ENCODE assay signal across 8 mouse cellular contexts in the genomic region with DNA sequence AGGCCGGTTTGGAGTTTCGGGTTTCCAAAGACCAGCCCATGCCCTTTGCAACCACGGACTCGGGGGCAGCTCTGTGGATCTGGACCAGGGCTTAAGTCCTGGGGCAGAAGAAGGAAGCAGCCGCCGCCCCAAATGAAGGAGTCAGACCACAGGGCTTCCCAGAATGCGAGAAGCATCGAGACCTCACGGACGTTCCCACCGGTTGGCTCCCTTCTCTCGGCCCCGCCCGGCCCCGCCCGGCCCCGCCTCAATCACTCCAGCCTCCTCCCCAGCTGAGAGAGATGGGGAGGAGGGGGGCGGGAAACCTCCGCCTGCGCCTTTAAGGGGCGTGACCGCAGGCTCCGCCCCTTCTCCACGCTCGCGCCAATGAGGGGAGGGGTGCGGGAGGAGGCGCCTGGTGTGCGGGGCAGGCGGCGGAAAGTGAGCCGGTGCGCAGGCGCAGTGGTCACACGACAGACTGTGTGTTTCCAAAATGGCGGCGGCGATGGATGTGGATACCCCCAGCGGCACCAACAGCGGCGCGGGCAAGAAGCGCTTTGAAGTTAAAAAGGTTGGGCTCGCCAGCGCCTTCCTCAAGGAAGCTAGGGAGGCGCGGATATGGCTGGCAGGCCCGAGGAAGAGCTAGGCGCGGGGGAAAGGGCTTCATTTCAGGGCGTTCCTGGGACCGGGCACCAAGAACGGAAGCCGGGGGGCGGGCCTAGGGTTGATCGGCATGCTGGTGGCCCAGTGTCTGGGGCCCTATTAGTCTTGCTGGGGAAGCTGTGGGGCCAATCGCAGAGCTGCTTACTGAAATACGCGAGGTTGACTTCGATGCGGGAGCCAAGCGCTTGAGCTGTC. TPM values are rescaled to one million over a fixed set of nuclear protein-coding genes. Genes with fewer than 3 reads are reported as not detected.
DNase-seq lines count a peak whose midpoint lies in the region; ATAC-seq and TF ChIP-seq lines count a peak whose summit lies in the region.

A gene (plus strand): TSS at position 396 of the 837 bp plus-strand sequence.

- peaks cover 32% of the 10 kb centered on the region for H3K36me3 ChIP-seq in heart, embryonic 10.5 days
- peaks cover 30% of the 10 kb centered on the region for H3K36me3 ChIP-seq in kidney, embryonic 15.5 days

- DNase-seq in A20 (ENCODE audit: low read depth, low spot score): peak; percentile 99
- DNase-seq in heart, embryonic 10.5 days (ENCODE audit: low spot score): peak; percentile 99
- peak; percentile 99 for DNase-seq in liver
- peak; percentile 99 to 100 for DNase-seq in spleen, postnatal 4 days (ENCODE audit: low spot score in 2 of 2)

- ATAC-seq in kidney, embryonic 15.5 days (replicated peaks; ENCODE audit: low FRiP score): peak; percentile 99
- peak; percentile 94 for ATAC-seq in monocyte, adult 5-6 weeks (replicated peaks; ENCODE audit: insufficient number of reproducible peaks, low FRiP score, low TSS enrichment, poor library complexity, severe bottlenecking)

- no peaks in the 10 kb centered on the region for H3K27me3 ChIP-seq in heart, embryonic 10.5 days (ENCODE audit: insufficient read depth, poor library complexity, severe bottlenecking)
- no peaks in the 10 kb centered on the region for H3K27me3 ChIP-seq in kidney, embryonic 15.5 days

- H3K4me2 ChIP-seq in kidney, embryonic 15.5 days: peak within 1 kb of the TSS; percentile 76

- peaks cover 4% of the 10 kb centered on the region; the same call in 1 of the 2 replicates for H3K9me3 ChIP-seq in heart, embryonic 10.5 days
- H3K9me3 ChIP-seq in kidney, embryonic 15.5 days (replicated peaks): peaks cover 12% of the 10 kb centered on the region; the same call in 1 of the 2 replicates

- H3K9ac ChIP-seq in kidney, embryonic 15.5 days: peak within 1 kb of the TSS; percentile 68

- WGBS in heart, embryonic 10.5 days: under 1% methylated on average over 60 of the region's 62 CpGs
- under 1% methylated on average over 62 of the region's 62 CpGs for WGBS in kidney, embryonic 15.5 days

- peak; percentile 70; the same call in 1 of the 2 replicates for TF ChIP-seq POLR2A in bone marrow macrophage, adult 2 months (IDR thresholded peaks at IDR 0.05; ENCODE audit: borderline replicate concordance, low read depth, low read length)
- TF ChIP-seq POLR2A in embryonic fibroblast, embryonic 13.5 days (IDR thresholded peaks at IDR 0.05; ENCODE audit: low read depth, low read length): peak; percentile 92

- peak within 1 kb of the TSS; percentile 88 for H3K4me3 ChIP-seq in bone marrow macrophage, adult 2 months (ENCODE audit: insufficient read depth, low read length)
- H3K4me3 ChIP-seq in embryonic fibroblast, embryonic 13.5 days (ENCODE audit: insufficient read depth, low read length): peak within 1 kb of the TSS; percentile 77
- H3K4me3 ChIP-seq in heart, embryonic 10.5 days: peak within 1 kb of the TSS; percentile 79
- H3K4me3 ChIP-seq in kidney, embryonic 15.5 days (replicated peaks): peak within 1 kb of the TSS; percentile 78

- H3K27ac ChIP-seq in bone marrow macrophage, adult 2 months (ENCODE audit: insufficient read depth, low read depth, low read length): peak within 1 kb of the TSS; percentile 90
- peak within 1 kb of the TSS; percentile 83 for H3K27ac ChIP-seq in embryonic fibroblast, embryonic 13.5 days (ENCODE audit: insufficient read depth, low read length)
- H3K27ac ChIP-seq in heart, embryonic 10.5 days: peak within 1 kb of the TSS; percentile 92
- peak within 1 kb of the TSS; percentile 92 for H3K27ac ChIP-seq in kidney, embryonic 15.5 days

- TF ChIP-seq CTCF in bone marrow macrophage, adult 2 months (IDR thresholded peaks at IDR 0.05; ENCODE audit: low read depth, low read length): no peak
- TF ChIP-seq CTCF in embryonic fibroblast, embryonic 13.5 days (IDR thresholded peaks at IDR 0.05; ENCODE audit: borderline replicate concordance, insufficient read depth, low read length): no peak

- peaks cover 12% of the 10 kb centered on the region for H3K4me1 ChIP-seq in bone marrow macrophage, adult 2 months (ENCODE audit: control insufficient read depth, insufficient read depth, low read length)
- H3K4me1 ChIP-seq in embryonic fibroblast, embryonic 13.5 days (ENCODE audit: control insufficient read depth, insufficient read depth, low read length): no peaks in the 10 kb centered on the region
- peaks cover 14% of the 10 kb centered on the region for H3K4me1 ChIP-seq in heart, embryonic 10.5 days
- H3K4me1 ChIP-seq in kidney, embryonic 15.5 days: peaks cover 11% of the 10 kb centered on the region

RNA-seq across cellular contexts. Expression of the gene that starts here (rescaled TPM):
- 113 and 142 TPM in 2 replicates for polyA plus RNA-seq in bone marrow macrophage, adult 2 months (2012; ENCODE audit: insufficient read depth, insufficient read length, missing spikeins)
- polyA plus RNA-seq in embryonic fibroblast, embryonic 13.5 days (2011; ENCODE audit: insufficient read length, low read depth, missing spikeins): 129 and 132 TPM in 2 replicates
- polyA plus RNA-seq in heart, embryonic 10.5 days (2016; fragmentation: Nextera tagmentation; extraction: Ambion mirVana): 461 and 481 TPM in 2 replicates
- 459 and 522 TPM in 2 replicates for polyA plus RNA-seq in kidney, embryonic 15.5 days (2015; fragmentation: Nextera tagmentation; extraction: Ambion mirVana)
- 121 to 126 TPM (median 122 TPM) in 3 replicates for total RNA-seq in monocyte, adult 5-6 weeks (2017)

Comparison
In these comparisons a context has a peak if more than half of its experiments do, and no peak if none do; other contexts are left out.
1. Peak in every context shown above with its lines: DNase-seq, ATAC-seq, H3K4me3 ChIP-seq and H3K27ac ChIP-seq.